Mouse (Mus musculus): Measurements from ENCODE around the gene Adsl. TPM values are rescaled to one million over a fixed set of nuclear protein-coding genes. Genes with fewer than 3 reads are reported as not detected.

Gene Adsl
- total RNA-seq, 1 experiment from 2014 or later, result 47.7 TPM

GRCm38 (mm10) chr15:80941468-80942040 is 6.7 kb upstream of the Adsl start:
- DNase-seq, result no peak

- peak; percentile 74 for DNase-seq
Observed at GRCm38 (mm10) chr15:80945851-80946250, 2.4 kb upstream of the Adsl start.

- no peak for DNase-seq
Observed at GRCm38 (mm10) chr15:80949431-80949830, 1.1 kb downstream of the Adsl start.

GRCm38 (mm10) chr15:80950055-80950454 is 1.8 kb downstream of the Adsl start:
- no peak for DNase-seq

GRCm38 (mm10) chr15:80953971-80954370 is 5.7 kb downstream of the Adsl start:
- no peak for DNase-seq

GRCm38 (mm10) chr15:80954861-80955260 is 6.6 kb downstream of the Adsl start:
- DNase-seq, result no peak

GRCm38 (mm10) chr15:80955836-80956438 is 7.6 kb downstream of the Adsl start:
- no peak for DNase-seq

- DNase-seq, result no peak
Observed at GRCm38 (mm10) chr15:80969371-80969770, 21.1 kb downstream of the Adsl start.

GRCm38 (mm10) chr15:80974311-80974710 is 26.0 kb downstream of the Adsl start:
- DNase-seq, result no peak

- DNase-seq, result no peak
Observed at GRCm38 (mm10) chr15:80975666-80976065, 27.4 kb downstream of the Adsl start.

GRCm38 (mm10) chr15:80977620-80978334 is 29.5 kb downstream of the Adsl start, which contains the start of gene Sgsm3:
Gene Sgsm3 (plus strand): TSS chr15:80977765.
- DNase-seq, result peak; percentile 91

GRCm38 (mm10) chr15:80979611-80980010 is 31.3 kb downstream of the Adsl start:
- no peak for DNase-seq

- no peak for DNase-seq
Observed at GRCm38 (mm10) chr15:80981176-80981575, 32.9 kb downstream of the Adsl start.

GRCm38 (mm10) chr15:80983264-80983663 is 35.0 kb downstream of the Adsl start:
- no peak for DNase-seq

- DNase-seq, result no peak
Observed at GRCm38 (mm10) chr15:80988331-80988730, 40.0 kb downstream of the Adsl start.

- DNase-seq, result no peak
Observed at GRCm38 (mm10) chr15:80989712-80990111, 41.4 kb downstream of the Adsl start.

- no peak for DNase-seq
Observed at GRCm38 (mm10) chr15:80994959-80995358, 46.7 kb downstream of the Adsl start.

- DNase-seq, result no peak
Observed at GRCm38 (mm10) chr15:80996090-80996835, 48.0 kb downstream of the Adsl start.

- DNase-seq, result no peak
Observed at GRCm38 (mm10) chr15:80997077-80997476, 48.8 kb downstream of the Adsl start.

GRCm38 (mm10) chr15:81000419-81001138 is 52.3 kb downstream of the Adsl start:
- DNase-seq, result no peak

GRCm38 (mm10) chr15:81006127-81006735 is 57.9 kb downstream of the Adsl start:
- DNase-seq, result no peak

- no peak for DNase-seq
Observed at GRCm38 (mm10) chr15:81007339-81007738, 59.0 kb downstream of the Adsl start.

All from adrenal gland, postnatal 14 days (tissue).